Mouse (Mus musculus) kidney, adult 18-20 months (tissue): ENCODE measurements around the gene Ptpn3.
"Not testable (repeated sequence)": the region's sequence is repeated elsewhere in the genome, so short reads cannot be mapped to it uniquely, and the experiment has no call there.

ENCODE experiments used
- DNase-seq: peaks from one replicate; pipeline ENCODE4 v3.0.0; 2021

Ptpn3 gene

GRCm38 (mm10) chr4:57214114-57214513, 87.5 kb downstream of the Ptpn3 start:
- no peak for DNase-seq

GRCm38 (mm10) chr4:57211706-57212105, 89.9 kb downstream of the Ptpn3 start:
- DNase-seq: peak; percentile 18

GRCm38 (mm10) chr4:57205908-57206307, 95.7 kb downstream of the Ptpn3 start:
- DNase-seq: no peak

GRCm38 (mm10) chr4:57204780-57205179, 96.9 kb downstream of the Ptpn3 start:
- DNase-seq: no peak

GRCm38 (mm10) chr4:57202660-57203361, 98.8 kb downstream of the Ptpn3 start:
- DNase-seq: no peak

GRCm38 (mm10) chr4:57202132-57202531, 99.5 kb downstream of the Ptpn3 start:
- DNase-seq: no peak

- DNase-seq: no peak
Observed at GRCm38 (mm10) chr4:57200661-57201060, 101.0 kb downstream of the Ptpn3 start.

GRCm38 (mm10) chr4:57198666-57199393, 102.8 kb downstream of the Ptpn3 start:
- not testable (repeated sequence) for DNase-seq

- no peak for DNase-seq
Observed at GRCm38 (mm10) chr4:57191543-57192283, 109.9 kb downstream of the Ptpn3 start.

- DNase-seq: no peak
Observed at GRCm38 (mm10) chr4:57189881-57190280, 111.8 kb downstream of the Ptpn3 start.

- DNase-seq: no peak
Observed at GRCm38 (mm10) chr4:57186035-57186434, 115.6 kb downstream of the Ptpn3 start.

GRCm38 (mm10) chr4:57185462-57185861, 116.2 kb downstream of the Ptpn3 start:
- no peak for DNase-seq

GRCm38 (mm10) chr4:57183493-57183892, 118.1 kb downstream of the Ptpn3 start:
- no peak for DNase-seq

- peak; percentile 40 for DNase-seq
Observed at GRCm38 (mm10) chr4:57181538-57181937, 120.1 kb downstream of the Ptpn3 start.

- no peak for DNase-seq
Observed at GRCm38 (mm10) chr4:57178881-57179280, 122.8 kb downstream of the Ptpn3 start.

- DNase-seq: no peak
Observed at GRCm38 (mm10) chr4:57175329-57175728, 126.3 kb downstream of the Ptpn3 start.

- DNase-seq: no peak
Observed at GRCm38 (mm10) chr4:57172861-57173260, 128.8 kb downstream of the Ptpn3 start.

GRCm38 (mm10) chr4:57171817-57172216, 129.8 kb downstream of the Ptpn3 start:
- DNase-seq: no peak

- DNase-seq: no peak
Observed at GRCm38 (mm10) chr4:57168680-57169079, 133.0 kb downstream of the Ptpn3 start.

GRCm38 (mm10) chr4:57168277-57168676, 133.4 kb downstream of the Ptpn3 start:
- no peak for DNase-seq

- DNase-seq: peak; percentile 18
Observed at GRCm38 (mm10) chr4:57166922-57167870, 134.4 kb downstream of the Ptpn3 start.

- DNase-seq: no peak
Observed at GRCm38 (mm10) chr4:57165654-57166053, 136.0 kb downstream of the Ptpn3 start.
